Mouse (Mus musculus) CH12.LX (cell line): ENCODE data around the gene Myh11.

Experiments used
- CTCF ChIP-seq, 2 experiments: IDR thresholded peaks in 1 of 2; conservative IDR thresholded peaks in 1 of 2; 2 replicates each; pipeline ENCODE4 v1.5.1; 2011 to 2012; ENCODE audit warnings: low read depth in 2 of 2, low read length in 2 of 2, improper control_type of control experiment in 1 of 2, inconsistent platforms in 1 of 2, mild to moderate bottlenecking in 1 of 2, moderate library complexity in 1 of 2
- GABPA ChIP-seq: IDR thresholded peaks from 2 replicates; pipeline ENCODE4 v1.6.1; 2012; ENCODE audit warnings: low read depth, low read length, improper control_type of control experiment, inconsistent platforms; ENCODE audit not compliant: insufficient replicate concordance
- MAFK ChIP-seq: IDR thresholded peaks from 2 replicates; pipeline ENCODE4 v1.6.1; 2011; ENCODE audit warnings: low read length, improper control_type of control experiment; ENCODE audit not compliant: insufficient replicate concordance
- NELFE ChIP-seq: IDR thresholded peaks from 2 replicates; pipeline ENCODE4 v1.6.1; 2011; ENCODE audit warnings: low read depth, low read length, improper control_type of control experiment
- POLR2A ChIP-seq: IDR thresholded peaks from 2 replicates; pipeline ENCODE4 v1.6.1; 2011; ENCODE audit warnings: low read depth, mild to moderate bottlenecking, improper control_type of control experiment, low read length
- USF1 ChIP-seq: IDR thresholded peaks from 2 replicates; pipeline ENCODE4 v1.6.1; 2014; ENCODE audit warnings: low read depth, mild to moderate bottlenecking, inconsistent platforms, low read length, improper control_type of control experiment
- ZC3H11A ChIP-seq: IDR thresholded peaks from 2 replicates; pipeline ENCODE4 v1.6.1; 2012; ENCODE audit warnings: low read depth, mild to moderate bottlenecking, inconsistent platforms, low read length, improper control_type of control experiment
- ZNF384 ChIP-seq: IDR thresholded peaks from 2 replicates; pipeline ENCODE4 v1.6.1; 2012; ENCODE audit warnings: low read depth, low read length, improper control_type of control experiment, inconsistent platforms

GRCm38 (mm10) chr16:14319681-14320080, 28.5 kb upstream of the Myh11 start:
- TF ChIP-seq ZNF384: no peak
- no peak for TF ChIP-seq MAFK
- TF ChIP-seq GABPA: no peak
- TF ChIP-seq CTCF (conservative IDR thresholded peaks at IDR 0.05 in 1 of 2, IDR thresholded peaks at IDR 0.05 in 1 of 2; ENCODE audit: low read depth in 2 of 2, low read length in 2 of 2): no peak
- no peak for TF ChIP-seq NELFE
- TF ChIP-seq USF1: no peak
- no peak for TF ChIP-seq ZC3H11A
- no peak for TF ChIP-seq POLR2A
